Mouse (Mus musculus): ENCODE measurements around the gene Vps29.

Vps29 gene

GRCm38 (mm10) chr5:122336554-122337294 is 17.4 kb upstream of the Vps29 start:
- DNase-seq, result no peak

GRCm38 (mm10) chr5:122342874-122343273 is 11.3 kb upstream of the Vps29 start:
- no peak for DNase-seq

- DNase-seq, result no peak
Measured at GRCm38 (mm10) chr5:122343768-122344167, 10.4 kb upstream of the Vps29 start.

GRCm38 (mm10) chr5:122344260-122344659 is 9.9 kb upstream of the Vps29 start:
- peak; percentile 85 for DNase-seq

- DNase-seq, result no peak
Measured at GRCm38 (mm10) chr5:122345777-122346176, 8.4 kb upstream of the Vps29 start.

GRCm38 (mm10) chr5:122354492-122355067 is 411 bp downstream of the Vps29 start:
- DNase-seq, result no peak

GRCm38 (mm10) chr5:122371591-122372191 is 17.5 kb downstream of the Vps29 start, which contains the start of gene Gpn3:
Gene Gpn3 (plus strand): TSS chr5:122371876.
- DNase-seq, result peak; percentile 13

GRCm38 (mm10) chr5:122372192-122372769 is 18.1 kb downstream of the Vps29 start, which contains the start of gene Fam216a:
Gene Fam216a (minus strand): TSS chr5:122372364.
- DNase-seq, result peak; percentile 99

GRCm38 (mm10) chr5:122372878-122373277 is 18.7 kb downstream of the Vps29 start:
- no peak for DNase-seq

- DNase-seq, result no peak
Measured at GRCm38 (mm10) chr5:122377101-122377833, 23.1 kb downstream of the Vps29 start.

GRCm38 (mm10) chr5:122378171-122378570 is 24.0 kb downstream of the Vps29 start:
- no peak for DNase-seq

- DNase-seq, result peak; percentile 78
Measured at GRCm38 (mm10) chr5:122379374-122380155, 25.4 kb downstream of the Vps29 start.

GRCm38 (mm10) chr5:122390006-122390405 is 35.8 kb downstream of the Vps29 start:
- no peak for DNase-seq

- no peak for DNase-seq
Measured at GRCm38 (mm10) chr5:122390671-122391070, 36.5 kb downstream of the Vps29 start.

- no peak for DNase-seq
Measured at GRCm38 (mm10) chr5:122391178-122391785, 37.1 kb downstream of the Vps29 start.

GRCm38 (mm10) chr5:122391786-122392180 is 37.6 kb downstream of the Vps29 start, which contains the start of gene Arpc3:
Gene Arpc3 (plus strand): TSS chr5:122391878.
- peak; percentile 94 for DNase-seq

GRCm38 (mm10) chr5:122392227-122393004 is 38.2 kb downstream of the Vps29 start:
- peak; percentile 31 for DNase-seq

- DNase-seq, result peak; percentile 87
Measured at GRCm38 (mm10) chr5:122393887-122394286, 39.7 kb downstream of the Vps29 start.

GRCm38 (mm10) chr5:122396791-122397190 is 42.6 kb downstream of the Vps29 start:
- peak; percentile 71 for DNase-seq

GRCm38 (mm10) chr5:122397495-122397894 is 43.3 kb downstream of the Vps29 start:
- DNase-seq, result no peak

- no peak for DNase-seq
Measured at GRCm38 (mm10) chr5:122399871-122400270, 45.7 kb downstream of the Vps29 start.
